Mouse (Mus musculus): ENCODE measurements around the gene Myod1.

Gene Myod1

DNA sequence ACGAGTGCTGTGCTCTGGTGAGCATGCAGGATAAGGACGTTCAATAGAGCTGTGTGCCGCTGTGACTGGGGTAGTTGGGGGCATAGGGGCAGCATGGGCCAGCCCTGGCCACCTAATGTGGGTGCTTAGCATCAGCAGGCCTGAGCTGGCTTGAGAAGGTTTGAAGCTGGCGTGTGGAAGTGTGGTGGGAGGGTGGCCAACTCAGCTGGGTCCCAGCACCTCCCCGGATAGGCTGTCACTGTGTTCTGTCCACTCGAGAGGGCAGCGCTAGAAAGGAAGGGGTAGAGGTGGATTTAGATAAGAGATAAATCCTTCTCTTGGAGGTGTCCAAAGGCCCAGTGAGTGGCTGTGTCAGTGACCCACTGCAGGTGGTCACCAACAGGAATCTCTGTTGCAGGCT lies 41.2 kb downstream of the Myod1 start:
- DNase-seq (ENCODE audit: low spot score), result no peak

DNA sequence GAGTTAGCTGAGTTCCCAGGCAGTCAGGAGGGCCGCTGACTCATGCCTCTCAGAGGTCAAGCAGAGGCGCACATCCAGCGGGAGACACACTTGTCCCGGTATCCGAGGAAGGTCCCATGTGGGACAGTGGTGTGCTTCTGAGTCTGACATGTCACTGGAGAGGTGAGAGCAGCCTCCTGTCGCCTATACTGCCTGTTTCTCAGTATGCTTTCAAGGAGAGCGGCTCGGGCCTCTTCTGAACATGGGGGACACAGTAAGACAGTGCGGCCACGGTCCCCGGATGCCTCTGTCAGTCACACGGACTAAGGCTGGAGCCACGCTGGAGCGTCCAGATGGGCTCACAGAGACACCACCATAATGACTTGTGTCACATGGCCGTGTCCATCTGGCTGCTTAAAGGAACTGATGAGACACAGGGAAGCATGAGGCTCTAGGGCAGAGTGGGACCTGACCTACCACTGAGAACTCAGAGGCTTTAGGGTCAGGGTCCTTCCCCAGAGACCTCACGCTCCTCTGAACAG lies 41.9 kb downstream of the Myod1 start:
- DNase-seq (ENCODE audit: low spot score), result no peak

DNA sequence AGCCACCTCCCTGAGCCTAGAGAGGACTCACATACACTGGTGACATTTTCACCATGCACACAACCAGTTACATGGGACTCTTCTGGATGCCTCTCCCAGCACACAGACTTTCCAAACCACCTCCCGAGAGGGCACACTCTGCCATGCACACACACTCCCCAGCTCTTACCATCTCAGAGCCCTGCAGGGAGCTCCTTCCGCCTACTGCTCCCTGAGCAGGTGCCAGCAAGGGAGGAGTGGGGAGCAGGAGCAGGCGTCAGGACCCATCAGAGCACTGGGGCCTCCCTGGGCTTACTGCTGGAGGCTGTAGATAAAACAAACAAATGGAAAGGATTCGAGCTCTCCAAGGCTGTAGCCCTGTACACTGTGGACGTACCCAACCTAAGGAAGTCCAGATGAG lies 45.3 kb downstream of the Myod1 start:
- DNase-seq (ENCODE audit: low spot score), result no peak

DNA sequence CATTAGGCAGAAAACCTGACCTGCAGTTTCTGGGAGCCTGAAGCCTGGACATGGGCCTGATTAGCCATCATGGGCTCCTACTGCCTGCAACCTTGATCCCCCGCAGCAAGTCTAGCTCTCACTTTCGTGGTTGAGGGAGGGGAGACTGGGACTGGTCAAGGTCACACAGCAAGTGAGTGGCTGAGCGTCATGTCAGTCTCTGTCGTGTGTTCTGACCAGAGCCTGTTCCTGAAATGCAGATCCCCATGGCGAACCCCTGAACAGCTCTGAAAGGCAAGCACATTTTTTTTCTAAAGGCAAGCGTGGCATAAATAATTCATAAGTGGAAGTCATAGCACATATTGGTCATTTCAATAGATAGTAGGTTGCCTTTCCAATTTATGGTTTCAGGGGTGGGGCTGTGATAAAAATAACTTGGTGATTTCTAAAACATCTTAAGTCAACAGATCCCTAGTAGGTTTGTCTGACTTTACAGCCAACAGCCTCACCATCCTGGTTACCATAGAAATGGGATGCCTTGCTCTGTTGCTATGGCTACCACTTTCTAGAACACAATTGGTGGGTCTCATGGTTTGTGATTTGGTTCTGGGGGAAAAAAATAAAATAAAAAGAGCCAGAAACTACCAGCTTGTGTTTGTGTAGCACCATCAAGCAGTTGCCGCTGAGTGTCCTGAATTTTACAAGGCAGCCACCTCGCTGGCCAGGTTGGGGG lies 45.9 kb downstream of the Myod1 start:
- DNase-seq (ENCODE audit: low spot score), result no peak

DNA sequence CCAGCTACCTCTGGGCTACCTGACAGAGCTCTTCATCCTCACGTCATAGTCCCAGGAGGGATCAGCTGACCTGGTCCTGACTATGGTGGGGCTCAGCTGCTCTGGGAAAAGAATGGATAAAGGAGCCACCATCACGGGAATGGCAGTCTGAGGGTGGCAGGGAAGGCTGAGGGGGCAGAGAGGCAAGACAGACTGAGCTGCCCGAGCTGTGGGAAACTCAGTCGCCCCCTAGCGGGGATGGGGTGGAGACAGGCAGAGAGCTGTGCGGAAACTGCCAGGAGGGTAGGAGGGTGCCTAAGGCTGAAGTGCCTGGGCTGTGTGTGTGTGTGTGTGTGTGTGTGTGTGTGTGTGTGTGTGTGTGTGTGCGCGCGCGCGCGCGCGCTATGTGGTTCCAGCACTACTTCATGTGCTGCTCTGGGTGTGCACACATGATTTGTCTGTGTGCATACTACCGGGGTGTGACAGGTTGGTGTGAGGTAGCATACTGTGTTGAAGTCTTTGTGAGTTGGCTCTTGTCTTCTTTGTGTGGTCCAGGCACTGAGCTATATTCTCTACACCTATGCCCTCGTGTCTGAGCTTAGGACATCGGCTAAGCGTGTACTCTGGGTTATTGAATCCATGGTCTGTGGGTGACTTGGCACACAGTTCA lies 46.6 kb downstream of the Myod1 start:
- no peak for DNase-seq (ENCODE audit: low spot score)

DNA sequence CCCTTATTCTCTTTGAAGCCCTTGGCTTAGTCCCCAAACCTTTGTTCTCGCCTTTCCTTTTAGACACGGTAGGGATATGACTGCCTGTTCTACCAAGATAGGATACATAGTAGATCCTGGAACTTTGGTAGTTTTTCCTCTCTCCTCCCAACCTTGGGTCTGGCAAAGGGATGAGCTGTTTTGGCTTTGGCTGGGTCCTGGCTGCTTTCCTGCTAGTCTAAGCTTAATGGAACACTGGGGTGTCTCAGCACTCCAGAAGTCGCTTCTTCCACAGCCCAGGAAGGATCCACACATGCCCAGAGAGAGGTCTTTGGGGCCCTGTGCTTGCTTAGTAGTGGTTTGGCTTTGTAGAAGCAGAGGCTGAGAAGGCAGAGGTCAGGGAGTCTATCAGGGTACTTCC lies 47.7 kb downstream of the Myod1 start:
- no peak for DNase-seq (ENCODE audit: low spot score)

DNA sequence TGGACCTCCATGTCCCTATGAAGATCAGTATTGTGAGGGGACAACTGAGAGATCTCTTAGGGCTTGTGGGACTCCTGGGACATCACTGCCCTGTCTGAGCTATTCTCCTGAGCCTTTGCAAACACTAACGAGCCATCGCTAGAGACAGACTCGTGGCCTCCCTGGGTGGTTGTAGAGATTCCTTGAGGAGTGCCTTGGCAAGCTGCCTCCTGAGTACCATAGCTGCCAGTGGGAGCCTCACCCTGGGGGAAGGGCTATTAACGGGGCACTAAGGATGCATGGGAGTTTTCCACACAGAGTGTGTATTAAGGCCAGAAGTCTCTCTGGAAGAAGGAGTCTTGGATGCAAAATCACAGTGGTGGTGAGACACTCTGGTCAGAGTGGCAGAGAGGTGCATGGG lies 48.7 kb downstream of the Myod1 start:
- no peak for DNase-seq (ENCODE audit: low spot score)
